Mouse (Mus musculus): ENCODE data around the gene Igfbp1. TPM values are rescaled to one million over a fixed set of nuclear protein-coding genes. Genes with fewer than 3 reads are reported as not detected.

The Igfbp1 gene
- polyA plus RNA-seq, 1 experiment from 2014 or later: 1,767 TPM

DNA sequence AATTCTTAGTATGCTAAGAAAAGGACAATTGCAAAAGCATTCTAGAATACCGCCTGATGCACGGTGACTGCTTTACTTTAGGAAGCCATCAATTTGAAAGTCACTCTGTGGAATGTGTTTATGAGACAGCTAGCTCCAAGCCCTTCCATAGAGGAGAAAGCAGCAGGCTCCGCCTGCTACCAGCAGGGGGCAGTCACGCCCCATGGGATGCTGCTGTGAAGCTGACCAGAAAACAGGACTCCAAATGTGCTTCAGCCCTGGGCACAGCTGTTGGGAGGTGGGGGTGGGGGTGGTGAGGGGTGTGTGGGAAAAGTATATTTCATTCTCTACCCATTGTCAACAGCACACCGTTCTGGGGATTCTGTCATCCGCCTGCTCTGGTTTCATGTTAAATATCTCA, 12.8 kb downstream of the Igfbp1 start:
- Histone ChIP-seq H3K36me3 (replicated peaks; ENCODE audit: insufficient read depth, low read length) (no peaks in the 10 kb centered on the region), H3K9me3 (ENCODE audit: low read length) (no peaks in the 10 kb centered on the region), H3K4me2 (ENCODE audit: low read depth, low read length) (no peak overlapping the region), H3K4me1 (ENCODE audit: insufficient read depth) (no peaks in the 10 kb centered on the region), H3K27me3 (ENCODE audit: insufficient read depth, low read length) (peaks cover 35% of the 10 kb centered on the region), H3K9ac (replicated peaks) (no peak overlapping the region), H3K27ac (ENCODE audit: low read depth) (no peak overlapping the region), H3K4me3 (ENCODE audit: low read depth, low read length) (no peak overlapping the region)
- 17% methylated on average over 6 of the region's 6 CpGs for WGBS (ENCODE audit: insufficient replicate concordance)
- DNase-seq (peak; percentile 73), ATAC-seq (peak; percentile 48)
- TF ChIP-seq EP300 (IDR thresholded peaks at IDR 0.05; ENCODE audit: low read depth): no peak
- TF ChIP-seq CTCF (IDR thresholded peaks at IDR 0.05; ENCODE audit: low read depth): peak; percentile 84

DNA sequence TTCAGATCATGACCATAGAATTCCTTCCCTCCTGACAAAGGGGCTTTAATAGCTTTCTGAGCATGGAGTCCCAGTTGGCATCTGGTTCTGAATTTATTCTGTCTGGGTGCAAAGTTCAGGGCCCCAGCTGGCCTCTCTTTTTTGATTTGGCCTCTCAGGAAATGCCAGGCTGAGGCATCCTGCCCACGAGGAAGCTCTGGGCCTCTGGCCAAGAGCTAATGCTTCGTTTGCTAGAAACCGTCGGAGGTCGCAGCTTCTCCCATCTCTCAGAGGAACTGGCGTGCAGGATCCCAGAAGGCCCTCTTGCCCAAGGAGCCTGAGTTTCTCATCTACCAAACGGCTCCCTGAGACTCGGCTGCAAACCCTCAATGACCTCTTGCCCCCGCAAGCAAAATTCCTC, 13.6 kb downstream of the Igfbp1 start:
- WGBS (ENCODE audit: insufficient replicate concordance): 22% methylated on average over 9 of the region's 9 CpGs
- Histone ChIP-seq H3K4me2 (ENCODE audit: low read depth, low read length) (peak overlapping the region; percentile 40), H3K27ac (ENCODE audit: low read depth) (no peak overlapping the region), H3K4me3 (ENCODE audit: low read depth, low read length) (no peak overlapping the region), H3K36me3 (replicated peaks; ENCODE audit: insufficient read depth, low read length) (no peaks in the 10 kb centered on the region), H3K4me1 (ENCODE audit: insufficient read depth) (no peaks in the 10 kb centered on the region), H3K27me3 (ENCODE audit: insufficient read depth, low read length) (peaks cover 39% of the 10 kb centered on the region), H3K9ac (replicated peaks) (no peak overlapping the region), H3K9me3 (ENCODE audit: low read length) (no peaks in the 10 kb centered on the region)
- no peak for ATAC-seq
- TF ChIP-seq EP300 (IDR thresholded peaks at IDR 0.05; ENCODE audit: low read depth) (no peak), CTCF (IDR thresholded peaks at IDR 0.05; ENCODE audit: low read depth) (no peak)
- no peak for DNase-seq

DNA sequence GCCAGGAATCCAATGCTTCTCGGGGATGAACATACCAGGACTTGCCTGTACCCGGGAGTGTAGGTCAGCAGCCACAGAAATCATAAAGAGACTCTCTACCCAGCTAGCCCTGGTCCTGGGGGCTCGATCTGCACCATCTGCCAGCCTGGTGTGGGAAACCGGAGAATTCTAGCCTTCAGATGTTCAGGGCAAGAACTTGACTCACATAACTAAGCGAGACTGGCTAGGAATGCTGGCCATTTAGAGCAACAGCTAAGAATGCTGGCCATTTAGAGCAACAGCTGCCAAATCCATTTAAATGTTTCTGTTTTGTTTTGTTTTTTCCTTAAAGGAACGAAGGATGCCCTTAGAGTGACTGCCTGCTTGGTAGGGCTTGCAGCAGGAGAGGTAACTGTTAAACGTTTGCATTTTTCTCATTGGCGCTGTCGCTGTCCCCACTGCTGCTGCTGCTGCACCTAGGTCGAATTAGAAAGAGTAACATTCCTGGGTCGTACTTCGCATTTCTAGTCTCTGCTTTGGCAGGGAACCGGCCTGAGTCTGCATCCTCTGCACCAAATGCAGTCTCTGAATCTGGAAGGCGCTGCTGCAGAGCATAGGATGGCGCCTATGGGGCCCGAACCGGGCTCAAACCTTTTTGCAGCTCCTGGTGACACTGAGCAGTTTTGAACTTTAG, 14.7 kb downstream of the Igfbp1 start:
- H3K27ac ChIP-seq (ENCODE audit: low read depth): no peak overlapping the region
- TF ChIP-seq CTCF (IDR thresholded peaks at IDR 0.05; ENCODE audit: low read depth) (no peak), EP300 (IDR thresholded peaks at IDR 0.05; ENCODE audit: low read depth) (no peak)
- H3K9ac ChIP-seq (replicated peaks): no peak overlapping the region

DNA sequence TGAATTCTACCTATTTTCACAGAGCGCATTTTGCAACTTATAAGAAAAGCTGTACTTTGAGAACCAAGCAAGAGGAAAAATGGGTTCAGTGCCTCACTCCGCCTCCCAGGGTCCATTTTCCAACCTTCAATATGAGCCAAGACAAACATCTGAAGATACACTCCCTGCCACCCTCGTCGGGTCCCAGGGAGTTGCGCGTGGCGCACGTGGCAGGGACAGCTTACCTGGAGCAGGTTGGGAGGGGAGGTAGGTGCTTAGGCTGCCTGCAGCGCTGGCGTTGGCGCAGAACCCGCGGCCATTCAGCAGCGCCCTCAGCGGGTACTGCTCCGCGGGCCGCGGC, 15.5 kb downstream of the Igfbp1 start:
- H3K36me3 ChIP-seq (replicated peaks; ENCODE audit: insufficient read depth, low read length): no peaks in the 10 kb centered on the region
- no peaks in the 10 kb centered on the region for H3K4me1 ChIP-seq (ENCODE audit: insufficient read depth)
- TF ChIP-seq EP300 (IDR thresholded peaks at IDR 0.05; ENCODE audit: low read depth): no peak
- peak overlapping the region; percentile 62 for H3K4me2 ChIP-seq (ENCODE audit: low read depth, low read length)
- no peak overlapping the region for H3K27ac ChIP-seq (ENCODE audit: low read depth)
- no peak overlapping the region; the same call in 1 of the 2 replicates for H3K9ac ChIP-seq (replicated peaks)
- ATAC-seq (peak; percentile 5; the same call in 1 of the 2 replicates), DNase-seq (no peak)
- H3K27me3 ChIP-seq (ENCODE audit: insufficient read depth, low read length): peaks cover 39% of the 10 kb centered on the region
- WGBS (ENCODE audit: insufficient replicate concordance): 3% methylated on average over 17 of the region's 19 CpGs
- H3K9me3 ChIP-seq (ENCODE audit: low read length): no peaks in the 10 kb centered on the region
- H3K4me3 ChIP-seq (ENCODE audit: low read depth, low read length): peak overlapping the region; percentile 45

More for the DNA sequence above, 14.7 kb downstream of the Igfbp1 start:
- H3K36me3 ChIP-seq (replicated peaks; ENCODE audit: insufficient read depth, low read length): no peaks in the 10 kb centered on the region
- no peaks in the 10 kb centered on the region for H3K9me3 ChIP-seq (ENCODE audit: low read length)
- peaks cover 39% of the 10 kb centered on the region for H3K27me3 ChIP-seq (ENCODE audit: insufficient read depth, low read length)
- DNase-seq (no peak), ATAC-seq (no peak)
- H3K4me1 ChIP-seq (ENCODE audit: insufficient read depth): no peaks in the 10 kb centered on the region
- H3K4me3 ChIP-seq (ENCODE audit: low read depth, low read length): peak overlapping the region; percentile 45; the same call in 1 of the 2 replicates
- 0 out of 2 replicates have a peak overlapping the region, but pooled peaks have one; percentile 11 for H3K4me2 ChIP-seq (ENCODE audit: low read depth, low read length)
- 20% methylated on average over 17 of the region's 17 CpGs for WGBS (ENCODE audit: insufficient replicate concordance)

DNA sequence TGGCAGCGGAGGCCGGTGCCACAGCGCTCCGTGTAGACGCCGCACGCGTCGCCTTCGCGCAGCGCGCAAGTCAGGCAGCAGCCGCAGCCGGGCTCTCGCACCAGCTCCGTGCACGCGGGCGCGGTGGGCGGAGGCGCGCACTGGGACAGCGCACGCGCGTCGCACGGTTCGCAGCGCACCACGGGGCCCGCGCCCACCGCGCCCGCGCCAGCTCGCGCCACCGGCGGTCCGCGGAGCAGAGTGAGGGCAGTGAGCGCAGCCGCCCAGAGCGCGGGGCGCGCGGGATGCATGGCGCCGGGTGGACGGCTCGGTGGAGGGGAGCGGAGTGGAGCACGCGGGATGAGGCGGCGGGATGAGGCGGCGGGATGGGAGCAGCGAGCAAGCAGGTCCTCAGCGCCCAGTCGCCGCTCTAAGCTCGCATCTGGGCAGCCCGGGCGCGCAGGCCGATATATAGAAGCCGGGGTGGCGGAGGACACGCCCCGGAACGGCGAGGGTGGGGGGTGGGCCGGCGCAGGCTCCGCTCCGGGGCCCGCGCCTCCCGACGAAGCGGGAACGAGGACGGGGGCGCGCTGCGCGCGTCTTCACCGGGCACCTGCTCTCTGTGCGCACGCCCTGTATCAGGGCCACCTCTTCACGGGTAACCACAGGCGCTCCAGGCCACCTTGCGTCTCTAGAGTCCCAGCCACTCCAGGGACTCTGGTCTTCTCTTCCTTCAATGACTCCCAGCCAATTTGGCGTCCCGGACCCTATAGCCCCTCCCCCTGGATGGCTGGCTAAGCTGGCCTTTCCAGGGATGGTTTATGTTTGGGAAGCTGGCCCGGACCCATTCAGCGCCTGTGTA, 16.1 kb downstream of the Igfbp1 start, which contains the start of gene Igfbp3:
TSS of gene Igfbp3 (minus strand) at position 423 of the 841 bp plus-strand sequence.
- H3K27me3 ChIP-seq (ENCODE audit: insufficient read depth, low read length): peaks cover 39% of the 10 kb centered on the region
- no peak within 1 kb of the TSS for H3K27ac ChIP-seq (ENCODE audit: low read depth)
- no peak for DNase-seq
- no peak for TF ChIP-seq EP300 (IDR thresholded peaks at IDR 0.05; ENCODE audit: low read depth)
- no peak for TF ChIP-seq CTCF (IDR thresholded peaks at IDR 0.05; ENCODE audit: low read depth)
- H3K36me3 ChIP-seq (replicated peaks; ENCODE audit: insufficient read depth, low read length): no peaks in the 10 kb centered on the region
- peak within 1 kb of the TSS; percentile 45 for H3K4me3 ChIP-seq (ENCODE audit: low read depth, low read length)
- H3K4me1 ChIP-seq (ENCODE audit: insufficient read depth): no peaks in the 10 kb centered on the region
- H3K9me3 ChIP-seq (ENCODE audit: low read length): no peaks in the 10 kb centered on the region
- WGBS (ENCODE audit: insufficient replicate concordance): 2% methylated on average over 73 of the region's 104 CpGs
- peak; percentile 38 for ATAC-seq
- H3K4me2 ChIP-seq (ENCODE audit: low read depth, low read length): peak within 1 kb of the TSS; percentile 62
- H3K9ac ChIP-seq (replicated peaks): no peak within 1 kb of the TSS; the same call in 1 of the 2 replicates

DNA sequence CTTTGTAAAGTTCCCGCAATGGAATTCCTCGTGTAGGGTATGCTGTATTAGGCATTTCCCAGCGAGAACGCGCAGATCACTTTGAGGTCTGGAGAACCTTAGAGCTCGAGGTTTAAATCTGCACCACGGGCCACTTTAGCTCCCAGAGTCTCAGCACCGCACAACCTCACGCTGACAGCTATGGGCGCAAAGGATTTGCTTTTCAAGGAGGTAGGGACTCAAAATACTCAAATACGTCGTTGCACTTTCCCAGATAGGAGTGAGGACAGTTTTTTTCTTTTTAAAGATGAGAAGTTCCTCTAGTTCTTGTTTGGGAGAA, 16.7 kb downstream of the Igfbp1 start:
- Histone ChIP-seq H3K27ac (ENCODE audit: low read depth) (no peak overlapping the region), H3K9ac (replicated peaks) (no peak overlapping the region), H3K4me3 (ENCODE audit: low read depth, low read length) (peak overlapping the region; percentile 45; the same call in 1 of the 2 replicates), H3K36me3 (replicated peaks; ENCODE audit: insufficient read depth, low read length) (no peaks in the 10 kb centered on the region), H3K4me1 (ENCODE audit: insufficient read depth) (no peaks in the 10 kb centered on the region), H3K4me2 (ENCODE audit: low read depth, low read length) (peak overlapping the region; percentile 62), H3K27me3 (ENCODE audit: insufficient read depth, low read length) (peaks cover 39% of the 10 kb centered on the region), H3K9me3 (ENCODE audit: low read length) (no peaks in the 10 kb centered on the region)
- no peak for DNase-seq
- WGBS (ENCODE audit: insufficient replicate concordance): 3% methylated on average over 12 of the region's 12 CpGs
- TF ChIP-seq EP300 (IDR thresholded peaks at IDR 0.05; ENCODE audit: low read depth) (no peak), CTCF (IDR thresholded peaks at IDR 0.05; ENCODE audit: low read depth) (no peak)
- no peak for ATAC-seq

Data from liver, postnatal 0 days (tissue).